Comparison of ENCODE assay signal across 27 mouse cellular contexts in genomic region chr2:58604791-58605190, GRCm38 (mm10). TPM values are rescaled to one million over a fixed set of nuclear protein-coding genes. Genes with fewer than 3 reads are reported as not detected.
"Had no signal": no experiment of that assay in that cellular context is flagged by ENCODE, and none has a peak within 500 bp of the region (broad histone marks: within the 10 kb centered on the region; RNA-seq: fewer than 3 reads in every experiment).

No protein-coding gene starts in this region.

- H3K9ac ChIP-seq: embryonic facial prominence, embryonic 12.5 days; embryonic facial prominence, embryonic 13.5 days; embryonic facial prominence, embryonic 15.5 days; forebrain, embryonic 12.5 days; forebrain, embryonic 13.5 days; forebrain, embryonic 15.5 days; forebrain, postnatal 0 days had no signal

- H3K4me1 ChIP-seq: embryonic facial prominence, embryonic 10.5 days; embryonic facial prominence, embryonic 12.5 days; embryonic facial prominence, embryonic 13.5 days; embryonic facial prominence, embryonic 15.5 days; forebrain, embryonic 10.5 days; forebrain, embryonic 12.5 days; heart, embryonic 10.5 days had no signal

- H3K4me3 ChIP-seq: embryonic facial prominence, embryonic 10.5 days; embryonic facial prominence, embryonic 12.5 days; embryonic facial prominence, embryonic 13.5 days; embryonic facial prominence, embryonic 15.5 days; erythroblast, embryonic 14.5 days; forebrain, embryonic 10.5 days; forebrain, embryonic 12.5 days; forebrain, embryonic 13.5 days; forebrain, embryonic 15.5 days; gastrocnemius, adult 2 months; heart, adult 2 months; heart, embryonic 10.5 days had no signal

- H3K27me3 ChIP-seq: embryonic facial prominence, embryonic 12.5 days; embryonic facial prominence, embryonic 13.5 days; embryonic facial prominence, embryonic 15.5 days; forebrain, embryonic 12.5 days; forebrain, embryonic 13.5 days; forebrain, embryonic 15.5 days had no signal

- H3K36me3 ChIP-seq: embryonic facial prominence, embryonic 10.5 days; embryonic facial prominence, embryonic 12.5 days; embryonic facial prominence, embryonic 13.5 days; embryonic facial prominence, embryonic 15.5 days; forebrain, embryonic 10.5 days; forebrain, embryonic 12.5 days; forebrain, embryonic 15.5 days; heart, embryonic 10.5 days had no signal

- ATAC-seq: forebrain, embryonic 13.5 days; forebrain, embryonic 14.5 days; forebrain, embryonic 15.5 days; forebrain, embryonic 16.5 days; forebrain, postnatal 0 days had no signal

- DNase-seq: cerebellum, adult 9-10 months; cerebellum, adult 9-11 months; cerebellum, postnatal 10 days; cerebellum, postnatal 14 days; cerebellum, postnatal 25 days; cerebellum, postnatal 36 days; embryo, embryonic 11 days; forebrain, postnatal 0 days; gastrocnemius, adult 2 months; gastrocnemius, postnatal 10 days; gastrocnemius, postnatal 14 days; gastrocnemius, postnatal 25 days; gastrocnemius, postnatal 36 days; heart, adult 18-20 months; heart, adult 2 months had no signal

- H3K9me3 ChIP-seq: embryonic facial prominence, embryonic 10.5 days; embryonic facial prominence, embryonic 12.5 days; embryonic facial prominence, embryonic 13.5 days; embryonic facial prominence, embryonic 15.5 days; forebrain, embryonic 10.5 days; forebrain, embryonic 12.5 days; forebrain, embryonic 13.5 days; forebrain, embryonic 15.5 days; heart, embryonic 10.5 days had no signal

- H3K4me2 ChIP-seq: embryonic facial prominence, embryonic 12.5 days; embryonic facial prominence, embryonic 13.5 days; embryonic facial prominence, embryonic 15.5 days; forebrain, embryonic 12.5 days; forebrain, embryonic 13.5 days; forebrain, embryonic 15.5 days had no signal

- H3K27ac ChIP-seq: embryonic facial prominence, embryonic 10.5 days; embryonic facial prominence, embryonic 12.5 days; embryonic facial prominence, embryonic 13.5 days; embryonic facial prominence, embryonic 15.5 days; forebrain, embryonic 10.5 days; forebrain, embryonic 12.5 days; forebrain, embryonic 13.5 days; gastrocnemius, adult 2 months; heart, adult 2 months; heart, embryonic 10.5 days had no signal

RNA-seq across cellular contexts. Expression of gene Upp2, which starts 37.7 kb away (rescaled TPM):
- polyA plus RNA-seq: erythroblast, embryonic 14.5 days had no signal

RNA-seq across cellular contexts. Expression of gene Acvr1, which starts 37.8 kb away (rescaled TPM):
- polyA plus RNA-seq: erythroblast, embryonic 14.5 days had no signal
